ENCODE assay signal across 9 mouse cellular contexts in the genomic region with DNA sequence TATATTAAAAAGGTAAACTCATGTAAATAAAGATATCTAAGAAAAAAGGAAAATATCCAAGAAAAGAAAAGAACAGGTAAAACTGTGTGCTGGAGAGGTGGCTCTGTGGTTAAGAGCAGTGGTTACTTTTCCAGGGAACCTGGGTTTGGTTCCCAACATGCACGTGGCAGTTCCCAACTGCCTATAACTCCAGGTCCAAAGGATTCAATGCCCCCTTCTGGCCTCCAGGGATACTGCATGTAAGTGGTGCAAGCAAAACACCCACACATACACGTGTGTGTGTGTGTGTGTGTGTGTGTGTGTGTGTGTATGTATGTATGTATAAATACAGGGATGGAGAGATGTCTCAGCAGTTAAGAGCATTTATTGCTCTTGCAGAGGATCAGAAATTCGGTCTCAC. TPM values are rescaled to one million over a fixed set of nuclear protein-coding genes. Genes with fewer than 3 reads are reported as not detected.
DNase-seq lines count a peak whose midpoint lies in the region; ATAC-seq and TF ChIP-seq lines count a peak whose summit lies in the region.
"Had no signal": no experiment of that assay in that cellular context is flagged by ENCODE, and none has a peak within 500 bp of the region (broad histone marks: within the 10 kb centered on the region; RNA-seq: fewer than 3 reads in every experiment).

No protein-coding gene starts in this region.

- H3K4me2 ChIP-seq in midbrain, embryonic 14.5 days (ENCODE audit: low read length): no peak overlapping the region
- H3K4me2 ChIP-seq in midbrain, embryonic 15.5 days: no peak overlapping the region

- WGBS in midbrain, embryonic 14.5 days: 25% methylated on average over 3 of the region's 3 CpGs
- WGBS in midbrain, embryonic 15.5 days: 36% methylated on average over 3 of the region's 3 CpGs
- WGBS in small intestine, adult 2 months: 31% methylated on average over 3 of the region's 3 CpGs

- H3K9me3 ChIP-seq in midbrain, embryonic 14.5 days (ENCODE audit: control insufficient read depth, low read length): no peaks in the 10 kb centered on the region
- H3K9me3 ChIP-seq in midbrain, embryonic 15.5 days: no peaks in the 10 kb centered on the region
- H3K9me3 ChIP-seq: limb, embryonic 15.5 days had no signal

- no peaks in the 10 kb centered on the region for H3K27me3 ChIP-seq in midbrain, embryonic 14.5 days (ENCODE audit: control insufficient read depth, insufficient read depth, low read length)
- no peaks in the 10 kb centered on the region for H3K27me3 ChIP-seq in midbrain, embryonic 15.5 days (replicated peaks)
- no peaks in the 10 kb centered on the region for H3K27me3 ChIP-seq in small intestine, adult 2 months (ENCODE audit: control insufficient read depth, insufficient read depth, low read length)
- H3K27me3 ChIP-seq: limb, embryonic 15.5 days had no signal

- ATAC-seq in midbrain, embryonic 14.5 days (ENCODE audit: low FRiP score, low TSS enrichment): no peak
- ATAC-seq in midbrain, embryonic 15.5 days (replicated peaks): no peak

- peak; percentile 47 for DNase-seq in gastrocnemius, adult 2 months
- no peak for DNase-seq in gastrocnemius, adult 8-10 months (ENCODE audit: low spot score in 2 of 2)
- DNase-seq in midbrain, embryonic 14.5 days: peak; percentile 45
- peak; percentile 81 for DNase-seq in adrenal gland, postnatal 14 days
- DNase-seq in kidney, postnatal 14 days: peak; percentile 61
- no peak for DNase-seq in layer of hippocampus, postnatal 36 days

- 0 out of 2 replicates have a peak, but pooled peaks cover 4% of the 10 kb centered on the region for H3K4me1 ChIP-seq in midbrain, embryonic 14.5 days (ENCODE audit: control insufficient read depth, insufficient read depth, low read length)
- H3K4me1 ChIP-seq in midbrain, embryonic 15.5 days: peaks cover 3% of the 10 kb centered on the region; the same call in 1 of the 2 replicates
- no peaks in the 10 kb centered on the region for H3K4me1 ChIP-seq in small intestine, adult 2 months (ENCODE audit: control insufficient read depth, insufficient read depth, insufficient read length, low read length)
- H3K4me1 ChIP-seq: limb, embryonic 15.5 days had no signal

- no peaks in the 10 kb centered on the region for H3K36me3 ChIP-seq in midbrain, embryonic 14.5 days (ENCODE audit: control insufficient read depth, insufficient read depth, low read length)
- no peaks in the 10 kb centered on the region for H3K36me3 ChIP-seq in midbrain, embryonic 15.5 days (replicated peaks)
- no peaks in the 10 kb centered on the region for H3K36me3 ChIP-seq in small intestine, adult 2 months (ENCODE audit: control insufficient read depth, insufficient read depth, low read length)
- H3K36me3 ChIP-seq: limb, embryonic 15.5 days had no signal

- TF ChIP-seq POLR2A in small intestine, adult 2 months (IDR thresholded peaks at IDR 0.05; ENCODE audit: low read depth, low read length): no peak

- TF ChIP-seq CTCF in gastrocnemius, adult 2 months (IDR thresholded peaks at IDR 0.05): peak; percentile 71
- peak; percentile 60; the same call in 1 of the 2 replicates for TF ChIP-seq CTCF in small intestine, adult 2 months (IDR thresholded peaks at IDR 0.05; ENCODE audit: extremely low read depth, insufficient read length, insufficient replicate concordance, low read depth, low read length)

- intact Hi-C loops in gastrocnemius, adult 2 months (cut with DNase I): loop anchor here (1.0 to 5.0 kb wide), 2 partner anchors 32 to 77 kb away; no protein-coding TSS in a partner anchor

- H3K4me3 ChIP-seq in gastrocnemius, adult 2 months: no peak overlapping the region
- no peak overlapping the region for H3K4me3 ChIP-seq in midbrain, embryonic 14.5 days (replicated peaks; ENCODE audit: low read depth, low read length)
- H3K4me3 ChIP-seq in midbrain, embryonic 15.5 days: no peak overlapping the region
- no peak overlapping the region for H3K4me3 ChIP-seq in small intestine, adult 2 months (ENCODE audit: low read depth, low read length)
- H3K4me3 ChIP-seq: limb, embryonic 15.5 days had no signal

- no peak overlapping the region for H3K27ac ChIP-seq in gastrocnemius, adult 2 months
- no peak overlapping the region for H3K27ac ChIP-seq in midbrain, embryonic 14.5 days (replicated peaks; ENCODE audit: low read depth, low read length)
- H3K27ac ChIP-seq in midbrain, embryonic 15.5 days: no peak overlapping the region
- H3K27ac ChIP-seq in small intestine, adult 2 months (ENCODE audit: insufficient read depth, low read depth, low read length): no peak overlapping the region
- H3K27ac ChIP-seq: limb, embryonic 15.5 days had no signal

- H3K9ac ChIP-seq in midbrain, embryonic 14.5 days (replicated peaks; ENCODE audit: low read length): no peak overlapping the region
- H3K9ac ChIP-seq in midbrain, embryonic 15.5 days: no peak overlapping the region
- H3K9ac ChIP-seq: limb, embryonic 15.5 days had no signal

RNA-seq across cellular contexts. Expression of a gene that starts 12.6 kb away (rescaled TPM):
- not detected for total RNA-seq in gastrocnemius, adult 2 months (2021)
- not detected for total RNA-seq in gastrocnemius, adult 8-10 months (2022)
- 0.12 TPM in 1 of 2 replicates, not detected in the other for polyA plus RNA-seq in midbrain, embryonic 14.5 days (2014; fragmentation: Nextera tagmentation; extraction: Ambion mirVana)
- polyA plus RNA-seq in midbrain, embryonic 15.5 days (2015; fragmentation: Nextera tagmentation; extraction: Ambion mirVana): 0.10 TPM in 1 of 2 replicates, not detected in the other
- 1.6 and 2.3 TPM in 2 replicates for total RNA-seq in adrenal gland, postnatal 14 days (2021)
- polyA plus RNA-seq in small intestine, adult 2 months (2012; rRNA removed): 8.1 and 11.5 TPM in 2 replicates
- 1 to 10 TPM; 1.1 to 1.9 TPM for total RNA-seq in layer of hippocampus, postnatal 36 days (2021)

RNA-seq across cellular contexts. Expression of a gene that starts 17.4 kb away (rescaled TPM):
- 10 to 100 TPM; 13.2 to 15.1 TPM for total RNA-seq in gastrocnemius, adult 2 months (2021)
- total RNA-seq in gastrocnemius, adult 8-10 months (2022): 10 to 100 TPM; 16.3 to 17.8 (median 17.7) TPM
- polyA plus RNA-seq in midbrain, embryonic 14.5 days (2014; fragmentation: Nextera tagmentation; extraction: Ambion mirVana): 34.0 and 50.2 TPM in 2 replicates
- 39.8 and 42.1 TPM in 2 replicates for polyA plus RNA-seq in midbrain, embryonic 15.5 days (2015; fragmentation: Nextera tagmentation; extraction: Ambion mirVana)
- total RNA-seq in adrenal gland, postnatal 14 days (2021): 38.7 and 42.9 TPM in 2 replicates
- 4.5 and 10.0 TPM in 2 replicates for polyA plus RNA-seq in small intestine, adult 2 months (2012; rRNA removed)
- 10 to 100 TPM; 28.9 to 34.1 TPM for total RNA-seq in layer of hippocampus, postnatal 36 days (2021)

RNA-seq across cellular contexts. Expression of a gene that starts 54.7 kb away (rescaled TPM):
- not detected for total RNA-seq in gastrocnemius, adult 2 months (2021)
- total RNA-seq in gastrocnemius, adult 8-10 months (2022): under 1 TPM in 3 of 4 experiments, not detected in 1; 0.27 to 0.53 (median 0.48) TPM
- 2.4 and 4.2 TPM in 2 replicates for polyA plus RNA-seq in midbrain, embryonic 14.5 days (2014; fragmentation: Nextera tagmentation; extraction: Ambion mirVana)
- polyA plus RNA-seq in midbrain, embryonic 15.5 days (2015; fragmentation: Nextera tagmentation; extraction: Ambion mirVana): 4.0 and 4.9 TPM in 2 replicates
- total RNA-seq in adrenal gland, postnatal 14 days (2021): 6.2 and 6.8 TPM in 2 replicates
- polyA plus RNA-seq in small intestine, adult 2 months (2012; rRNA removed): 3.3 and 5.6 TPM in 2 replicates
- 1 to 10 TPM in 1 of 2 experiments, under 1 TPM in 1; 0.87 to 3.1 TPM for total RNA-seq in layer of hippocampus, postnatal 36 days (2021)

RNA-seq across cellular contexts. Expression of a gene that starts 56.5 kb away (rescaled TPM):
- not detected for total RNA-seq in gastrocnemius, adult 2 months (2021)
- total RNA-seq in gastrocnemius, adult 8-10 months (2022): not detected
- 1.6 and 3.0 TPM in 2 replicates for polyA plus RNA-seq in midbrain, embryonic 14.5 days (2014; fragmentation: Nextera tagmentation; extraction: Ambion mirVana)
- 3.9 and 4.4 TPM in 2 replicates for polyA plus RNA-seq in midbrain, embryonic 15.5 days (2015; fragmentation: Nextera tagmentation; extraction: Ambion mirVana)
- 0.34 and 0.74 TPM in 2 replicates for total RNA-seq in adrenal gland, postnatal 14 days (2021)
- 0.03 TPM in 1 of 2 replicates, not detected in the other for polyA plus RNA-seq in small intestine, adult 2 months (2012; rRNA removed)
- 10 to 100 TPM; 12.5 to 14.6 TPM for total RNA-seq in layer of hippocampus, postnatal 36 days (2021)

Comparison
In these comparisons a context has a peak if more than half of its experiments do, and no peak if none do; other contexts are left out.
1. DNase-seq: peak in gastrocnemius, adult 2 months (single experiment), midbrain, embryonic 14.5 days (single experiment), adrenal gland, postnatal 14 days (single experiment) and kidney, postnatal 14 days (single experiment); none in gastrocnemius, adult 8-10 months (0 of 2) and layer of hippocampus, postnatal 36 days (0 of 2).